Mouse (Mus musculus): ENCODE results near the gene Olfr484.
"Not testable (repeated sequence)": the region's sequence is repeated elsewhere in the genome, so short reads cannot be mapped to it uniquely, and the experiment has no call there.

Olfr484 gene

DNA sequence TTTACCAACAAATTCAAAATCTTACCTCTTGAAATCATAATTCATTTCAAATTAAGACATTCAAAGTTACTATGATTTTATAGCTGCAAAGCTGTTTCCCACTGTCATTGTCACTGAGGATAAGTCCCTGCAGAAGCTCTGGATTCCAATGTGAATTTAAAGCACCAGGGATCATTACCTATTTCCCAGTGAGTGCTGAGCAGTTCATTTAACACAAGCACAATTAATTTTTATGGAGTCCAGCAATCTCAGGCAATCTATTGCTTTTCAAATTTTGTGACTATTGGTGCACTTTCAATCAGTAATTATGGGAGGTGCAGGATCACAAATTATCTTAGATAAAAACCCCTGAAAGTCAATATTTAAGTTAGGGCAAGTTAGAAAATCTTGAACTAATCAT lies at the start of gene Olfr484:
TSS of gene Olfr484 (minus strand) at position 101 of the 400 bp plus-strand sequence.
- no peak for DNase-seq

- DNase-seq: not testable (repeated sequence)
Measured at GRCm38 (mm10) chr7:108172642-108173041, 45.4 kb upstream of the Olfr484 start, which contains the start of gene Olfr486. TSS of gene Olfr486 (minus strand) at chr7:108172742.

- DNase-seq: no peak
Measured at GRCm38 (mm10) chr7:108159771-108160170, 32.5 kb upstream of the Olfr484 start, which contains the start of gene Olfr485. TSS of gene Olfr485 (minus strand) at chr7:108159871.

DNA sequence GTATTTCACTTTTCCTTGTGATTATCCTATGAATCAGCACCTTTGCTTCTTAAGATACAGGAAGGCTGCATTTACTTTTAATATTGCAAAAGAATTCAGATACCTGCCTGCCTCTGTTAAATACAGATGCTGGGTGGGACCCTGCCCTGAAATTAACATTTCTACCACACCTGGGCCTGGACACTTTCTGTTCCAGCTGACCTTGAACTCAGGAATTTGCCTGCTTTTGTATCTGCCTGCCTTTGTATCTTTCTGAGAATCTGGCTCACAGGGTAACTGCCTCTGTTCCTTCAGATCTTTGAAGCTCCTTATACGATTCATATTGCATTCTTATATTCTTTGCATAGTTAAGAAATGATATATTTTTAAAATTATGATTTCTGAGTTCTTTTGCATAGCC lies 5.8 kb downstream of the Olfr484 start:
- no peak for DNase-seq

DNA sequence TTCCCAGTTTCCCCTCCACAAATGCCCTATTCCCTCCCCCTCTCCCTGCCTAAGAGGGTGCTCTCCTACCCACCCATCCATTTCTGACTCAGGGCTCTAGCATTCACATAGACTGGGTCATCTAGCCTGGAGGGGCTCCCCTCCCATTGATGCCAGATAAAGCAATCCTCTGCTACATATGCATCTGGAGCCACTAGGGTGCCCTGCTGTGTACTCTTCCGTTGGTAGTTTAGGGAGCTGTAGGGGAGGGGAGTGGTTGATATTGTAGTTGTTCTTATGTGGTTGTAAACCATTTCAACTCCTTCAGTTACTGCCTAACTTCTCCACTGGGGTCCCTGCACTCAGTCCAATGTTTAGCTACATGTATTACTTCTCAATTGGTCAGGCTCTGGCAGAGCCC lies 6.6 kb downstream of the Olfr484 start:
- no peak for DNase-seq

- no peak for DNase-seq
Measured at GRCm38 (mm10) chr7:108100549-108100948, 26.7 kb downstream of the Olfr484 start, which contains the start of gene Olfr483. TSS of gene Olfr483 (plus strand) at chr7:108100849.

GRCm38 (mm10) chr7:108097486-108097885 lies 29.8 kb downstream of the Olfr484 start, which contains the start of gene Olfr482:
TSS of gene Olfr482 (minus strand) at chr7:108097586.
- no peak for DNase-seq

DNA sequence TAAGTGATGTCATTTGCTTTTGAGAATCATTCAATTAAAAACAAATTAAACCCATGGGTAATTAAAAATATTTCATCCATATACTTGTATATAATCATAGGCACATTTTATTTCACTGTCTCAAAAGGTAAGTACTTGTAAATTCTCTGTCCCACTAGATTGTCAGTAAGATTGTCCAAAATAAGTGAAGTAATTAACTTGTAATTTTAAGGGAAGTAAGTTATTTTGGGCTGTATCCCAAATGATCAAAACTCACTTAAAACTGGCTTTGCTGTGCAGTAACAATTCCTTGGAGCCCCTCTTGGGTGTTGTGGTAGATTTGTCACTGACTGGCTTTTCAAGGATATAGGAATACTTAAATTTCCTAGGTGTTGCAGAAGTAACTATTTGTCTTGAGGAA lies 47.7 kb downstream of the Olfr484 start, which contains the start of gene Olfr481:
TSS of gene Olfr481 (plus strand) at position 301 of the 400 bp plus-strand sequence.
- no peak for DNase-seq

Measured in thymus, postnatal 4 days (tissue).